Mouse (Mus musculus): Measurements from ENCODE around the gene Scaf11. TPM values are rescaled to one million over a fixed set of nuclear protein-coding genes. Genes with fewer than 3 reads are reported as not detected.

The Scaf11 gene
- polyA plus RNA-seq, 1 experiment from 2014 or later = 92.5 TPM

- ATAC-seq (ENCODE audit: low FRiP score, low read depth) = no peak
- H3K27ac ChIP-seq (replicated peaks) = no peak overlapping the region
- no peaks in the 10 kb centered on the region for H3K27me3 ChIP-seq
- H3K9me3 ChIP-seq = no peaks in the 10 kb centered on the region
- no peaks in the 10 kb centered on the region for H3K4me1 ChIP-seq
- H3K9ac ChIP-seq (replicated peaks) = no peak overlapping the region
- H3K4me2 ChIP-seq (replicated peaks) = no peak overlapping the region
- H3K36me3 ChIP-seq = peaks cover 51% of the 10 kb centered on the region
- H3K4me3 ChIP-seq = no peak overlapping the region
- 98% methylated on average over 1 of the region's 1 CpGs for WGBS
These were observed 26.4 kb downstream of the Scaf11 start for GRCm38 (mm10) chr15:96434202-96434601.

GRCm38 (mm10) chr15:96419920-96420319 lies 40.7 kb downstream of the Scaf11 start:
- no peak overlapping the region for H3K4me3 ChIP-seq
- WGBS = 97% methylated on average over 8 of the region's 8 CpGs
- H3K4me1 ChIP-seq = no peaks in the 10 kb centered on the region
- no peak overlapping the region for H3K27ac ChIP-seq (replicated peaks)
- H3K4me2 ChIP-seq (replicated peaks) = no peak overlapping the region
- H3K9ac ChIP-seq (replicated peaks) = no peak overlapping the region
- H3K9me3 ChIP-seq = no peaks in the 10 kb centered on the region
- H3K36me3 ChIP-seq = peaks cover 73% of the 10 kb centered on the region
- no peaks in the 10 kb centered on the region for H3K27me3 ChIP-seq
- ATAC-seq (ENCODE audit: low FRiP score, low read depth) = no peak

GRCm38 (mm10) chr15:96418161-96418560 lies 42.5 kb downstream of the Scaf11 start:
- Histone ChIP-seq H3K27me3 (no peaks in the 10 kb centered on the region), H3K4me1 (no peaks in the 10 kb centered on the region), H3K9me3 (no peaks in the 10 kb centered on the region), H3K27ac (replicated peaks) (no peak overlapping the region), H3K9ac (replicated peaks) (no peak overlapping the region), H3K4me3 (no peak overlapping the region), H3K4me2 (replicated peaks) (no peak overlapping the region), H3K36me3 (peaks cover 82% of the 10 kb centered on the region)
- 94% methylated on average over 12 of the region's 12 CpGs for WGBS
- no peak for ATAC-seq (ENCODE audit: low FRiP score, low read depth)

- 96% methylated on average over 6 of the region's 6 CpGs for WGBS
- ATAC-seq (ENCODE audit: low FRiP score, low read depth) = no peak
These were observed 51.9 kb downstream of the Scaf11 start for GRCm38 (mm10) chr15:96408717-96409121.

GRCm38 (mm10) chr15:96407151-96407550 lies 53.5 kb downstream of the Scaf11 start:
- Histone ChIP-seq H3K9ac (replicated peaks) (no peak overlapping the region), H3K4me2 (replicated peaks) (no peak overlapping the region), H3K4me3 (no peak overlapping the region), H3K9me3 (no peaks in the 10 kb centered on the region), H3K27me3 (no peaks in the 10 kb centered on the region), H3K4me1 (no peaks in the 10 kb centered on the region), H3K27ac (replicated peaks) (no peak overlapping the region), H3K36me3 (peaks cover 33% of the 10 kb centered on the region)
- ATAC-seq (ENCODE audit: low FRiP score, low read depth) = no peak
- WGBS = 79% methylated on average over 2 of the region's 2 CpGs

More at GRCm38 (mm10) chr15:96408717-96409121, 51.9 kb downstream of the Scaf11 start:
- Histone ChIP-seq H3K9me3 (no peaks in the 10 kb centered on the region), H3K27ac (replicated peaks) (no peak overlapping the region), H3K36me3 (peaks cover 37% of the 10 kb centered on the region), H3K4me2 (replicated peaks) (no peak overlapping the region), H3K9ac (replicated peaks) (no peak overlapping the region), H3K4me3 (no peak overlapping the region), H3K27me3 (no peaks in the 10 kb centered on the region), H3K4me1 (no peaks in the 10 kb centered on the region)

GRCm38 (mm10) chr15:96406253-96406652 lies 54.4 kb downstream of the Scaf11 start:
- 86% methylated on average over 4 of the region's 4 CpGs for WGBS
- no peaks in the 10 kb centered on the region for H3K27me3 ChIP-seq

GRCm38 (mm10) chr15:96405548-96405947 lies 55.1 kb downstream of the Scaf11 start:
- Histone ChIP-seq H3K27me3 (no peaks in the 10 kb centered on the region), H3K4me1 (no peaks in the 10 kb centered on the region), H3K4me3 (no peak overlapping the region), H3K9ac (replicated peaks) (no peak overlapping the region), H3K4me2 (replicated peaks) (no peak overlapping the region), H3K9me3 (no peaks in the 10 kb centered on the region), H3K27ac (replicated peaks) (no peak overlapping the region), H3K36me3 (peaks cover 39% of the 10 kb centered on the region)
- ATAC-seq (ENCODE audit: low FRiP score, low read depth) = no peak
- WGBS = 83% methylated on average over 5 of the region's 5 CpGs

More at GRCm38 (mm10) chr15:96406253-96406652, 54.4 kb downstream of the Scaf11 start:
- no peak overlapping the region for H3K4me2 ChIP-seq (replicated peaks)
- H3K36me3 ChIP-seq = peaks cover 39% of the 10 kb centered on the region
- no peaks in the 10 kb centered on the region for H3K4me1 ChIP-seq
- H3K27ac ChIP-seq (replicated peaks) = no peak overlapping the region
- H3K9me3 ChIP-seq = no peaks in the 10 kb centered on the region
- no peak overlapping the region for H3K9ac ChIP-seq (replicated peaks)
- no peak for ATAC-seq (ENCODE audit: low FRiP score, low read depth)
- no peak overlapping the region for H3K4me3 ChIP-seq

- no peak overlapping the region for H3K4me2 ChIP-seq (replicated peaks)
- no peak overlapping the region for H3K27ac ChIP-seq (replicated peaks)
- 96% methylated on average over 10 of the region's 10 CpGs for WGBS
- no peak for ATAC-seq (ENCODE audit: low FRiP score, low read depth)
- H3K9me3 ChIP-seq = no peaks in the 10 kb centered on the region
- H3K36me3 ChIP-seq = peaks cover 68% of the 10 kb centered on the region
- no peaks in the 10 kb centered on the region for H3K4me1 ChIP-seq
- H3K27me3 ChIP-seq = no peaks in the 10 kb centered on the region
- no peak overlapping the region for H3K9ac ChIP-seq (replicated peaks)
- no peak overlapping the region for H3K4me3 ChIP-seq
These were observed 62.3 kb downstream of the Scaf11 start for GRCm38 (mm10) chr15:96398333-96398732.

GRCm38 (mm10) chr15:96396641-96397344 lies 63.9 kb downstream of the Scaf11 start:
- H3K9ac ChIP-seq (replicated peaks) = no peak overlapping the region
- no peaks in the 10 kb centered on the region for H3K9me3 ChIP-seq
- ATAC-seq (ENCODE audit: low FRiP score, low read depth) = no peak
- no peaks in the 10 kb centered on the region for H3K27me3 ChIP-seq
- no peak overlapping the region for H3K4me3 ChIP-seq
- peaks cover 66% of the 10 kb centered on the region for H3K36me3 ChIP-seq
- no peaks in the 10 kb centered on the region for H3K4me1 ChIP-seq
- 77% methylated on average over 8 of the region's 8 CpGs for WGBS
- H3K27ac ChIP-seq (replicated peaks) = no peak overlapping the region
- H3K4me2 ChIP-seq (replicated peaks) = no peak overlapping the region

- Histone ChIP-seq H3K36me3 (peaks cover 74% of the 10 kb centered on the region), H3K4me1 (no peaks in the 10 kb centered on the region)
- 97% methylated on average over 6 of the region's 6 CpGs for WGBS
These were observed 65.6 kb downstream of the Scaf11 start for GRCm38 (mm10) chr15:96395071-96395470.

GRCm38 (mm10) chr15:96392878-96393277 lies 67.8 kb downstream of the Scaf11 start:
- no peak overlapping the region for H3K4me3 ChIP-seq
- H3K36me3 ChIP-seq = peaks cover 64% of the 10 kb centered on the region
- no peak for ATAC-seq (ENCODE audit: low FRiP score, low read depth)
- H3K9me3 ChIP-seq = no peaks in the 10 kb centered on the region
- 99% methylated on average over 3 of the region's 3 CpGs for WGBS
- no peak overlapping the region for H3K27ac ChIP-seq (replicated peaks)
- no peaks in the 10 kb centered on the region for H3K4me1 ChIP-seq
- H3K4me2 ChIP-seq (replicated peaks) = no peak overlapping the region
- H3K27me3 ChIP-seq = no peaks in the 10 kb centered on the region
- no peak overlapping the region for H3K9ac ChIP-seq (replicated peaks)

More at GRCm38 (mm10) chr15:96395071-96395470, 65.6 kb downstream of the Scaf11 start:
- Histone ChIP-seq H3K9me3 (no peaks in the 10 kb centered on the region), H3K27me3 (no peaks in the 10 kb centered on the region), H3K27ac (replicated peaks) (no peak overlapping the region), H3K9ac (replicated peaks) (no peak overlapping the region), H3K4me3 (no peak overlapping the region), H3K4me2 (replicated peaks) (no peak overlapping the region)
- ATAC-seq (ENCODE audit: low FRiP score, low read depth) = no peak

- Histone ChIP-seq H3K27ac (replicated peaks) (no peak overlapping the region), H3K4me1 (0 out of 2 replicates have a peak, but pooled peaks cover 2% of the 10 kb centered on the region), H3K36me3 (peaks cover 44% of the 10 kb centered on the region), H3K9me3 (no peaks in the 10 kb centered on the region), H3K4me2 (replicated peaks) (no peak overlapping the region), H3K4me3 (no peak overlapping the region), H3K9ac (replicated peaks) (no peak overlapping the region), H3K27me3 (no peaks in the 10 kb centered on the region)
- no peak for ATAC-seq (ENCODE audit: low FRiP score, low read depth)
- 87% methylated on average over 1 of the region's 1 CpGs for WGBS
These were observed 72.1 kb downstream of the Scaf11 start for GRCm38 (mm10) chr15:96388565-96388964.
